In the genomic region with DNA sequence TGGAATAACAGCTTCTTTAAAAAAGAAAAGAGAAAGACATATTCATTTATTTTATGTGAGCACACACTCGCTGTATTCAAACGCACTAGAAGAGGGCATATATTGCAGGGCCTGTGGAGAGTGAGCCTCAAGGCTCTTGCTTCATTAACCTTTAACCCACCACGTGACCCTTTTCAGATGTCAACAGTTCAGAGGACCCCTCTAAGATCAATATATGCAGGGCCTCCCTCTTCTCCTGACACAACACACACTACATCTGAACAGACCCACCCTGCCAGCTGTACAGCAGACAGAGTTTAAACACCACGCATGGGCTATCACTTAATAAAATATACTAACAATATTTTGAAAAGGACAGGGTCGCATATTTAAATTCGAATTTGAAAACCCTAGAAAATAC, we compare ENCODE assay signal across 26 mouse cellular contexts.
"Had no signal": no experiment of that assay in that cellular context is flagged by ENCODE, and none has a peak within 500 bp of the region (broad histone marks: within the 10 kb centered on the region; RNA-seq: fewer than 3 reads in every experiment).

No protein-coding gene starts in this region.

- ATAC-seq: inflammation-experienced regulatory T-cells, adult 6 months; intestine, embryonic 15.5 days; intestine, postnatal 0 days had no signal

- H3K4me2 ChIP-seq: heart, embryonic 12.5 days; hindbrain, embryonic 13.5 days; hindbrain, embryonic 15.5 days; intestine, embryonic 15.5 days; limb, embryonic 13.5 days; limb, embryonic 15.5 days; liver, embryonic 11.5 days; liver, embryonic 13.5 days had no signal

- H3K27me3 ChIP-seq: heart, embryonic 12.5 days; hindbrain, embryonic 13.5 days; hindbrain, embryonic 15.5 days; intestine, embryonic 15.5 days; limb, embryonic 13.5 days; limb, embryonic 15.5 days; liver, embryonic 13.5 days had no signal

- H3K9ac ChIP-seq: heart, embryonic 12.5 days; hindbrain, embryonic 13.5 days; hindbrain, embryonic 15.5 days; intestine, embryonic 15.5 days; limb, embryonic 13.5 days; limb, embryonic 15.5 days; liver, embryonic 13.5 days had no signal

- H3K36me3 ChIP-seq: heart, embryonic 10.5 days; heart, embryonic 12.5 days; hindbrain, embryonic 10.5 days; hindbrain, embryonic 13.5 days; hindbrain, embryonic 15.5 days; intestine, embryonic 15.5 days; limb, embryonic 13.5 days; limb, embryonic 15.5 days; liver, embryonic 13.5 days had no signal

- H3K4me1 ChIP-seq: heart, embryonic 10.5 days; heart, embryonic 12.5 days; hindbrain, embryonic 13.5 days; hindbrain, embryonic 15.5 days; intestine, embryonic 15.5 days; limb, embryonic 13.5 days; limb, embryonic 15.5 days; liver, embryonic 13.5 days had no signal

- H3K4me3 ChIP-seq: gastrocnemius, adult 2 months; heart, embryonic 10.5 days; heart, embryonic 12.5 days; hindbrain, embryonic 10.5 days; hindbrain, embryonic 13.5 days; hindbrain, embryonic 15.5 days; intestine, embryonic 15.5 days; layer of hippocampus, adult 2 months; left cerebral cortex, adult 2 months; limb, embryonic 13.5 days; limb, embryonic 15.5 days; liver, embryonic 13.5 days had no signal

- DNase-seq: gastrocnemius, adult 2 months; gastrocnemius, postnatal 10 days; gastrocnemius, postnatal 25 days; heart, adult 18-20 months; heart, postnatal 10 days; heart, postnatal 4 days; kidney, adult 18-20 months; kidney, adult 8-10 months; kidney, postnatal 10 days; kidney, postnatal 25 days; kidney, postnatal 4 days; left cerebral cortex, postnatal 4 days; liver, embryonic 13.5 days had no signal

- H3K9me3 ChIP-seq: heart, embryonic 10.5 days; heart, embryonic 12.5 days; hindbrain, embryonic 10.5 days; hindbrain, embryonic 13.5 days; hindbrain, embryonic 15.5 days; intestine, embryonic 15.5 days; limb, embryonic 13.5 days; limb, embryonic 15.5 days; liver, embryonic 13.5 days had no signal

- H3K27ac ChIP-seq: gastrocnemius, adult 2 months; heart, embryonic 10.5 days; hindbrain, embryonic 10.5 days; hindbrain, embryonic 13.5 days; hindbrain, embryonic 15.5 days; intestine, embryonic 15.5 days; layer of hippocampus, adult 2 months; left cerebral cortex, adult 2 months; limb, embryonic 13.5 days; limb, embryonic 15.5 days; liver, embryonic 13.5 days had no signal
